Mouse (Mus musculus): ENCODE data around the gene Ankrd9.

GRCm38 (mm10) chr12:110967146-110967545, 11.7 kb downstream of the Ankrd9 start:
- no peak for TF ChIP-seq CTCF (IDR thresholded peaks at IDR 0.05; ENCODE audit: control insufficient read depth, insufficient read depth, insufficient replicate concordance, low read depth, low read length)
- no peak for TF ChIP-seq POLR2A (IDR thresholded peaks at IDR 0.05; ENCODE audit: control insufficient read depth, low read depth, low read length)

Data from testis, adult 2 months (tissue).